Mouse (Mus musculus): Measurements from ENCODE around the gene Orai1. TPM values are rescaled to one million over a fixed set of nuclear protein-coding genes. Genes with fewer than 3 reads are reported as not detected.
"Not testable (repeated sequence)": the region's sequence is repeated elsewhere in the genome, so short reads cannot be mapped to it uniquely, and the experiment has no call there.

Orai1 gene
- total RNA-seq, 2 experiments from 2014 or later = 12.2 to 12.5 TPM

- DNase-seq = no peak
Measured at GRCm38 (mm10) chr5:123033646-123034160, 18.8 kb downstream of the Orai1 start.

GRCm38 (mm10) chr5:123035089-123035488 is 20.2 kb downstream of the Orai1 start:
- no peak for DNase-seq

GRCm38 (mm10) chr5:123035564-123035963 is 20.7 kb downstream of the Orai1 start:
- peak in 1 of 2 experiments; percentile 19 for DNase-seq

GRCm38 (mm10) chr5:123038115-123038514 is 23.2 kb downstream of the Orai1 start:
- no peak for DNase-seq

GRCm38 (mm10) chr5:123039120-123039752 is 24.4 kb downstream of the Orai1 start:
- DNase-seq = peak; percentile 86 to 88

GRCm38 (mm10) chr5:123040796-123041195 is 25.9 kb downstream of the Orai1 start:
- DNase-seq = no peak

GRCm38 (mm10) chr5:123043856-123044255 is 29.0 kb downstream of the Orai1 start:
- DNase-seq = no peak

- DNase-seq = peak; percentile 77 to 90
Measured at GRCm38 (mm10) chr5:123045561-123046295, 30.9 kb downstream of the Orai1 start.

- DNase-seq = no peak
Measured at GRCm38 (mm10) chr5:123046916-123047315, 32.0 kb downstream of the Orai1 start, which contains the start of gene Morn3. Morn3 (minus strand) TSS chr5:123047016.

GRCm38 (mm10) chr5:123049271-123049670 is 34.4 kb downstream of the Orai1 start:
- DNase-seq = no peak

GRCm38 (mm10) chr5:123050918-123051317 is 36.0 kb downstream of the Orai1 start:
- DNase-seq = peak in 1 of 2 experiments; percentile 53

- no peak for DNase-seq
Measured at GRCm38 (mm10) chr5:123051736-123052135, 36.9 kb downstream of the Orai1 start.

- peak; percentile 99 to 100 for DNase-seq
Measured at GRCm38 (mm10) chr5:123057366-123058250, 42.7 kb downstream of the Orai1 start.

GRCm38 (mm10) chr5:123058251-123059102 is 43.6 kb downstream of the Orai1 start:
- no peak for DNase-seq

- peak; percentile 72 to 74 for DNase-seq
Measured at GRCm38 (mm10) chr5:123059757-123060520, 45.1 kb downstream of the Orai1 start.

- peak; percentile 55 to 65 for DNase-seq
Measured at GRCm38 (mm10) chr5:123060706-123061401, 46.0 kb downstream of the Orai1 start.

- not testable (repeated sequence) for DNase-seq
Measured at GRCm38 (mm10) chr5:123061402-123061749, 46.5 kb downstream of the Orai1 start.

GRCm38 (mm10) chr5:123063141-123063540 is 48.3 kb downstream of the Orai1 start:
- DNase-seq = no peak

GRCm38 (mm10) chr5:123064207-123064606 is 49.3 kb downstream of the Orai1 start:
- peak; percentile 72 to 79 for DNase-seq

Measured in heart, adult 18-20 months (tissue).